Mouse (Mus musculus): ENCODE results near the gene Rrm2.

DNA sequence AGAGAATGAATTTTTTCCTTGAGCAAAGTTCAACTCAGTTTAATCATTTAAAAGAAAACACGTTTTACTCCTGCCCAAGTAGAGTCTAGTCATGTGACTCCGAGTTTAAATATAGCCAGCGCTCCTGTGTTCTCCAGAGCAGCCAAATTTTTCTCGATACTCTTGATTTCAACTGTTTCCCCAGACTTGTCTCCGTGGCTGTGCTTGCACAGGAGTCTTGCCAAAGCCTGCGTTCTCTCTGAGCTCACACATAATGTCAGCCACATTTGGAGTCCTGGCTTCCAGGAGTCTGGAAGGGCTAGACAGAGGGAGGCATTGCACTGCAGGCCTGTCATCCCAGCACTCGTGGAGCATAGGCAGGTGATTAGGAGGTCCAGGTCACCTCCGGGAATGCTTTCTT is 25.5 kb upstream of the Rrm2 start:
- no peak for TF ChIP-seq CTCF (IDR thresholded peaks at IDR 0.05; ENCODE audit: control insufficient read depth, insufficient read depth, insufficient replicate concordance, low read depth, low read length)
- TF ChIP-seq POLR2A (IDR thresholded peaks at IDR 0.05; ENCODE audit: control insufficient read depth, low read depth, low read length): no peak

All from testis, adult 2 months (tissue).